Mouse (Mus musculus) bone marrow macrophage, adult 2 months (primary cell): ENCODE results near the gene Ctss.

Source experiments
- CTCF ChIP-seq: IDR thresholded peaks from 2 replicates; pipeline ENCODE4 v1.5.1; 2012; ENCODE audit warnings: low read depth, mild to moderate bottlenecking, low read length, moderate library complexity
- POLR2A ChIP-seq: IDR thresholded peaks from 2 replicates; pipeline ENCODE4 v1.6.1; 2012; ENCODE audit warnings: mild to moderate bottlenecking, low read depth, low read length, borderline replicate concordance

DNA sequence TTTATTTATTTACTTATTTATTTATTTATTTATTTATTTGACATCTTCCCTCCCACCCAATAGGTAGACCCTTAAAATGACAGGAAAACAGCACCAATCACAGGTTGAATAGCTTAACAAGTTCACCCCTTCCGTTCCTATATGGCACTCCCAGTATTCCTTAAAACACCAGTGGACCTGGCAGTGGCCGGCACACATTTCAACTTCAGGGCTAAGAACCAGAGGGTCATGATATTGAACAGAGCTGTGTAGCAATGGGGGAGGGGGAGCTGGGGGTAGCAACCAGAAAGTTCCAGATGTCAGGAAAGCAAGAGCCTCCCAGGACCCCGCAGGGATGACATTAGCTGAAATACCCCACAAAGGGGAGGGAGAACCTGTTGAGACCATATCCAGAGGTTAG is 6.5 kb upstream of the Ctss start:
- no peak for TF ChIP-seq POLR2A
- no peak for TF ChIP-seq CTCF
